27 mouse cellular contexts compared by ENCODE assay signal in genomic region chr4:57085750-57086400, GRCm38 (mm10). TPM values are rescaled to one million over a fixed set of nuclear protein-coding genes. Genes with fewer than 3 reads are reported as not detected.
DNase-seq lines count a peak whose midpoint lies in the region; ATAC-seq lines count a peak whose summit lies in the region.
"Had no signal": no experiment of that assay in that cellular context is flagged by ENCODE, and none has a peak within 500 bp of the region (broad histone marks: within the 10 kb centered on the region; RNA-seq: fewer than 3 reads in every experiment).

No protein-coding gene starts in this region.

- H3K4me3 ChIP-seq in kidney, embryonic 14.5 days (ENCODE audit: low read length): no peak overlapping the region
- H3K4me3 ChIP-seq in lung, embryonic 16.5 days (ENCODE audit: low read length): no peak overlapping the region
- H3K4me3 ChIP-seq in heart, embryonic 11.5 days (ENCODE audit: low read depth, low read length): no peak overlapping the region
- H3K4me3 ChIP-seq: heart, embryonic 12.5 days; liver, embryonic 12.5 days; midbrain, embryonic 12.5 days; neural tube, embryonic 13.5 days had no signal

- H3K27ac ChIP-seq in kidney, embryonic 14.5 days (ENCODE audit: low read depth, low read length): no peak overlapping the region
- H3K27ac ChIP-seq in lung, embryonic 16.5 days (ENCODE audit: low read length): no peak overlapping the region
- no peak overlapping the region for H3K27ac ChIP-seq in heart, embryonic 11.5 days (ENCODE audit: low read depth, low read length)
- H3K27ac ChIP-seq: hindbrain, embryonic 14.5 days; liver, embryonic 12.5 days; midbrain, embryonic 12.5 days; neural tube, embryonic 13.5 days had no signal

- no peak overlapping the region for H3K4me2 ChIP-seq in kidney, embryonic 14.5 days (replicated peaks; ENCODE audit: low read depth, low read length)
- no peak overlapping the region for H3K4me2 ChIP-seq in lung, embryonic 16.5 days (ENCODE audit: low read depth, low read length)
- no peak overlapping the region for H3K4me2 ChIP-seq in heart, embryonic 11.5 days
- H3K4me2 ChIP-seq: heart, embryonic 12.5 days; hindbrain, embryonic 14.5 days; liver, embryonic 12.5 days; midbrain, embryonic 12.5 days; neural tube, embryonic 13.5 days had no signal

- no peaks in the 10 kb centered on the region for H3K4me1 ChIP-seq in kidney, embryonic 14.5 days (ENCODE audit: control insufficient read depth, insufficient read depth, low read length)
- H3K4me1 ChIP-seq in lung, embryonic 16.5 days (replicated peaks; ENCODE audit: control insufficient read depth, insufficient read depth, low read length): no peaks in the 10 kb centered on the region
- H3K4me1 ChIP-seq in heart, embryonic 11.5 days (ENCODE audit: control insufficient read depth, insufficient read depth, low read length): peaks cover 13% of the 10 kb centered on the region

- ATAC-seq in kidney, embryonic 14.5 days (ENCODE audit: low FRiP score, low TSS enrichment): peak; percentile 50; the same call in 1 of the 2 replicates
- ATAC-seq in lung, embryonic 16.5 days (ENCODE audit: low read depth): 0 out of 2 replicates have a peak, but pooled peaks have one; percentile 38
- ATAC-seq in heart, embryonic 11.5 days (replicated peaks; ENCODE audit: insufficient number of reproducible peaks, low FRiP score, low TSS enrichment): no peak
- ATAC-seq: CD4-positive, CD25-positive, alpha-beta regulatory T cell, adult 4 months; forebrain, embryonic 14.5 days; inflammation-experienced regulatory T-cells, adult 6 months; liver, embryonic 12.5 days; liver, postnatal 0 days had no signal

- 61% methylated on average over 10 of the region's 10 CpGs for WGBS in kidney, embryonic 14.5 days
- 46% methylated on average over 10 of the region's 10 CpGs for WGBS in lung, embryonic 16.5 days
- WGBS in heart, embryonic 11.5 days (ENCODE audit: insufficient replicate concordance): 71% methylated on average over 10 of the region's 10 CpGs

- H3K9me3 ChIP-seq in kidney, embryonic 14.5 days (ENCODE audit: control insufficient read depth, low read length): no peaks in the 10 kb centered on the region
- H3K9me3 ChIP-seq in lung, embryonic 16.5 days (ENCODE audit: control insufficient read depth, low read length): no peaks in the 10 kb centered on the region
- H3K9me3 ChIP-seq in heart, embryonic 11.5 days (replicated peaks; ENCODE audit: control insufficient read depth, low read length): no peaks in the 10 kb centered on the region
- H3K9me3 ChIP-seq: heart, embryonic 12.5 days; liver, embryonic 12.5 days; neural tube, embryonic 13.5 days had no signal

- no peak for DNase-seq in kidney, adult 9 months
- DNase-seq in lung, postnatal 25 days (ENCODE audit: low spot score): no peak
- peak; percentile 39 for DNase-seq in kidney, postnatal 14 days
- DNase-seq in lung, postnatal 36 days: peak; percentile 29
- DNase-seq in ovary, postnatal 36 days (ENCODE audit: low spot score): no peak
- DNase-seq: adrenal gland, postnatal 25 days; cerebellum, adult 8-10 months; cerebellum, postnatal 25 days; gastrocnemius, postnatal 14 days; heart, adult 11 months; heart, postnatal 4 days; layer of hippocampus, postnatal 36 days; left cerebral cortex, postnatal 4 days; liver, postnatal 0 days; retina, postnatal 1 day; right cerebral cortex, postnatal 14 days had no signal

- H3K27me3 ChIP-seq in kidney, embryonic 14.5 days (ENCODE audit: control insufficient read depth, insufficient read depth, low read length): no peaks in the 10 kb centered on the region
- no peaks in the 10 kb centered on the region for H3K27me3 ChIP-seq in lung, embryonic 16.5 days (ENCODE audit: control insufficient read depth, insufficient read depth, low read depth, low read length)
- no peaks in the 10 kb centered on the region; the same call in 1 of the 2 replicates for H3K27me3 ChIP-seq in heart, embryonic 11.5 days (ENCODE audit: control insufficient read depth, insufficient read depth, low read length)
- H3K27me3 ChIP-seq: liver, embryonic 12.5 days; neural tube, embryonic 13.5 days had no signal

- no peak overlapping the region for H3K9ac ChIP-seq in kidney, embryonic 14.5 days (ENCODE audit: low read depth, low read length)
- H3K9ac ChIP-seq in lung, embryonic 16.5 days (ENCODE audit: low read length): no peak overlapping the region
- H3K9ac ChIP-seq in heart, embryonic 11.5 days (ENCODE audit: low read depth, low read length): no peak overlapping the region
- H3K9ac ChIP-seq: heart, embryonic 12.5 days; hindbrain, embryonic 14.5 days; liver, embryonic 12.5 days; liver, postnatal 0 days; midbrain, embryonic 12.5 days; neural tube, embryonic 13.5 days had no signal

- H3K36me3 ChIP-seq in kidney, embryonic 14.5 days (ENCODE audit: control insufficient read depth, insufficient read depth, low read length): no peaks in the 10 kb centered on the region
- no peaks in the 10 kb centered on the region for H3K36me3 ChIP-seq in lung, embryonic 16.5 days (ENCODE audit: control insufficient read depth, insufficient read depth, low read length)
- H3K36me3 ChIP-seq in heart, embryonic 11.5 days (ENCODE audit: control insufficient read depth, insufficient read depth, low read length): no peaks in the 10 kb centered on the region
- H3K36me3 ChIP-seq: heart, embryonic 12.5 days; liver, embryonic 12.5 days; midbrain, embryonic 12.5 days; neural tube, embryonic 13.5 days had no signal

RNA-seq across cellular contexts. Expression of gene Epb41l4b, which starts 57.4 kb away (rescaled TPM):
- 2.3 and 2.9 TPM in 2 replicates for polyA plus RNA-seq in kidney, embryonic 14.5 days (2014; fragmentation: Nextera tagmentation; extraction: Ambion mirVana)
- 1.4 and 1.9 TPM in 2 replicates for polyA plus RNA-seq in lung, embryonic 16.5 days (2015; fragmentation: Nextera tagmentation; extraction: Ambion mirVana)
- polyA plus RNA-seq in heart, embryonic 11.5 days (2014; fragmentation: Nextera tagmentation; extraction: Ambion mirVana): 0.51 and 0.67 TPM in 2 replicates
- polyA plus RNA-seq: CD4-positive, CD25-positive, alpha-beta regulatory T cell, adult 4 months; inflammation-experienced regulatory T-cells, adult 6 months had no signal

Comparison
In these comparisons a context has a peak if more than half of its experiments do, and no peak if none do; other contexts are left out.
1. DNase-seq: peak in kidney, postnatal 14 days (single experiment) and lung, postnatal 36 days (single experiment); none in kidney, adult 9 months (single experiment), lung, postnatal 25 days (single experiment) and ovary, postnatal 36 days (single experiment).